Mouse (Mus musculus): Measurements from ENCODE around the gene Zfhx3. TPM values are rescaled to one million over a fixed set of nuclear protein-coding genes. Genes with fewer than 3 reads are reported as not detected.

The Zfhx3 gene
- total and polyA plus RNA-seq, 3 experiments = 0.23 to 2.5 TPM; not detected in 1

GRCm38 (mm10) chr8:108068195-108068594 is 125.8 kb downstream of the Zfhx3 start:
- Histone ChIP-seq H3K36me3 (ENCODE audit: control insufficient read depth in 1 of 2, insufficient read depth in 2 of 2, low read length in 2 of 2) (no peaks in the 10 kb centered on the region), H3K27ac (ENCODE audit: control insufficient read depth, low read depth, low read length) (no peak overlapping the region), H3K79me2 (ENCODE audit: control insufficient read depth, insufficient read depth, low read length, poor library complexity) (no peaks in the 10 kb centered on the region), H3K9ac (ENCODE audit: control insufficient read depth, low read depth, low read length, poor library complexity, severe bottlenecking) (no peak overlapping the region), H3K4me1 (ENCODE audit: control insufficient read depth in 1 of 2, insufficient read depth in 2 of 2, low read length in 2 of 2) (no peaks in the 10 kb centered on the region), H3K27me3 (ENCODE audit: control insufficient read depth in 1 of 2, insufficient read depth in 2 of 2, low read length in 2 of 2) (no peaks in the 10 kb centered on the region), H3K4me3 (ENCODE audit: control insufficient read depth in 1 of 2, insufficient read depth in 1 of 2, low read depth in 2 of 2, low read length in 2 of 2) (no peak overlapping the region), H3K9me3 (replicated peaks; ENCODE audit: insufficient read depth, low read length) (no peaks in the 10 kb centered on the region)
- no peak for TF ChIP-seq HCFC1 (IDR thresholded peaks at IDR 0.05; ENCODE audit: low read depth, low read length)
- no peak for TF ChIP-seq MAX (IDR thresholded peaks at IDR 0.05; ENCODE audit: low read length)
- no peak for TF ChIP-seq ETS1 (IDR thresholded peaks at IDR 0.05; ENCODE audit: low read depth, low read length)
- TF ChIP-seq ZNF384 (IDR thresholded peaks at IDR 0.05; ENCODE audit: low read depth, low read length) = no peak
- no peak for TF ChIP-seq RAD21 (IDR thresholded peaks at IDR 0.05; ENCODE audit: low read depth, low read length)
- no peak for TF ChIP-seq MAZ (IDR thresholded peaks at IDR 0.05; ENCODE audit: low read depth, low read length)
- TF ChIP-seq MXI1 (IDR thresholded peaks at IDR 0.05; ENCODE audit: low read depth, low read length) = no peak
- no peak for TF ChIP-seq ZMIZ1 (IDR thresholded peaks at IDR 0.05; ENCODE audit: low read depth, low read length)
- no peak for TF ChIP-seq NELFE (IDR thresholded peaks at IDR 0.05; ENCODE audit: low read depth, low read length)
- DNase-seq (ENCODE audit: low read depth, low spot score) = no peak

DNA sequence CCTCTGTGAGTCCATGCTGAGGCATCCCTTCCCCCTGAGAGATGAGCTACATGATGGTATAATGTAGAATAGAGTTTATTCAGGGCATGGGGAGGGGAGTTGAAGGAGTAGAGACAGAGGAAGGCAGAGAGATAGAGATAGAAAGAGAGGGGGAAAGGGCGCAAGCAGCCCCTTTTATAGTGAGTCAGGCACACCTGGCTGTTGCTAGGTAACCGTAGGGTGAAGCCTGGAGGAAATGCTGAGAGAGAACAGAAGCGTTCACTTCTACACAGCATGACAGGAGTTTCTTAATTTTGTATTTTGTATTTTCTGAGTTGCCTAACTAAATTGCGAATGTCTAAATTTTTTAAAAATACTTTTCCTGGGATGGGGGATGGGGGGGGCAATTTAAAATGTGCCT is 128.0 kb downstream of the Zfhx3 start:
- Histone ChIP-seq H3K4me1 (ENCODE audit: control insufficient read depth in 1 of 2, insufficient read depth in 2 of 2, low read length in 2 of 2) (no peaks in the 10 kb centered on the region), H3K36me3 (ENCODE audit: control insufficient read depth in 1 of 2, insufficient read depth in 2 of 2, low read length in 2 of 2) (no peaks in the 10 kb centered on the region), H3K9ac (ENCODE audit: control insufficient read depth, low read depth, low read length, poor library complexity, severe bottlenecking) (no peak overlapping the region), H3K27ac (ENCODE audit: control insufficient read depth, low read depth, low read length) (no peak overlapping the region), H3K79me2 (ENCODE audit: control insufficient read depth, insufficient read depth, low read length, poor library complexity) (no peaks in the 10 kb centered on the region), H3K9me3 (replicated peaks; ENCODE audit: insufficient read depth, low read length) (no peaks in the 10 kb centered on the region), H3K27me3 (ENCODE audit: control insufficient read depth in 1 of 2, insufficient read depth in 2 of 2, low read length in 2 of 2) (no peaks in the 10 kb centered on the region), H3K4me3 (ENCODE audit: control insufficient read depth in 1 of 2, insufficient read depth in 1 of 2, low read depth in 2 of 2, low read length in 2 of 2) (no peak overlapping the region)
- DNase-seq (ENCODE audit: low read depth, low spot score) = no peak
- TF ChIP-seq CTCF (IDR thresholded peaks at IDR 0.05 in 2 of 3, conservative IDR thresholded peaks at IDR 0.05 in 1 of 3; ENCODE audit: control insufficient read depth in 1 of 3, insufficient read depth in 1 of 3, low read depth in 2 of 3, low read length in 3 of 3, poor library complexity in 1 of 3, severe bottlenecking in 1 of 3) (no peak), USF2 (IDR thresholded peaks at IDR 0.05; ENCODE audit: borderline replicate concordance in 1 of 2, insufficient read depth in 1 of 2, low read depth in 1 of 2, low read length in 2 of 2) (no peak), SIN3A (IDR thresholded peaks at IDR 0.05; ENCODE audit: low read length) (no peak), RAD21 (IDR thresholded peaks at IDR 0.05; ENCODE audit: low read depth, low read length) (no peak), ZC3H11A (IDR thresholded peaks at IDR 0.05; ENCODE audit: low read depth, low read length) (no peak), RCOR1 (IDR thresholded peaks at IDR 0.05; ENCODE audit: low read depth, low read length) (no peak), JUND (IDR thresholded peaks at IDR 0.05; ENCODE audit: low read depth, low read length) (no peak), CHD2 (IDR thresholded peaks at IDR 0.05; ENCODE audit: low read length) (no peak), POLR2AphosphoS2 (IDR thresholded peaks at IDR 0.05; ENCODE audit: low read length) (no peak), ELF1 (IDR thresholded peaks at IDR 0.05; ENCODE audit: low read depth, low read length) (no peak), MYC (IDR thresholded peaks at IDR 0.05; ENCODE audit: low read depth, low read length) (no peak), TBP (IDR thresholded peaks at IDR 0.05; ENCODE audit: low read depth, low read length) (no peak), MEF2A (IDR thresholded peaks at IDR 0.05; ENCODE audit: extremely low read depth, insufficient replicate concordance, low read depth, low read length, poor library complexity, severe bottlenecking) (no peak), E2F4 (IDR thresholded peaks at IDR 0.05; ENCODE audit: borderline replicate concordance, low read depth, low read length) (no peak), CHD1 (IDR thresholded peaks at IDR 0.05; ENCODE audit: low read depth, low read length) (no peak)

All from MEL (cell line).